9 mouse cellular contexts compared by ENCODE assay signal in the genomic region with DNA sequence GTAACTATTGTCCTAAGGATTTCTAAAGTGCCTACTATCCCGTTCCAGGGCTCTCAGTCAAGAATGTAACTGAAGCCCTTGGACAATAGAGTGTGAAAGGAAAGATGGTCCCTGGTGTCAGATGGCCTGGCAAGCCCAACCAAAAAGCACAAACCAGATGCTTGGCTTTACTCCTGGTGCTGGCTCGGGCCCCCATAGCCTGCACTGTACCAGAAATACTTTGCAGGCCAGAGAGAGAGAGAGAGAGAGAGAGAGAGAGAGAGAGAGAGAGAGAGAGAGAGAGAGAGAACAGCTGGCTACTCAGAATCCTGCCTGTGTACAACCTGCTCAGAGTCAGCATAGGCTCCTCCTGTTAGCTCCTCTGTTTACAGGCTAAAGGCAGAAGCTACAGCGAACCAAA. TPM values are rescaled to one million over a fixed set of nuclear protein-coding genes. Genes with fewer than 3 reads are reported as not detected.
DNase-seq lines count a peak whose midpoint lies in the region; ATAC-seq lines count a peak whose summit lies in the region.
"Had no signal": no experiment of that assay in that cellular context is flagged by ENCODE, and none has a peak within 500 bp of the region (broad histone marks: within the 10 kb centered on the region; RNA-seq: fewer than 3 reads in every experiment).

No protein-coding gene starts in this region.

- H3K9me3 ChIP-seq in limb, embryonic 15.5 days = no peaks in the 10 kb centered on the region

- peak overlapping the region; percentile 75 for H3K27ac ChIP-seq in limb, embryonic 15.5 days
- H3K27ac ChIP-seq: macrophage had no signal

- H3K4me2 ChIP-seq in limb, embryonic 15.5 days = no peak overlapping the region

- 21% methylated on average over 3 of the region's 3 CpGs for WGBS in limb, embryonic 15.5 days

- no peak overlapping the region for H3K9ac ChIP-seq in limb, embryonic 15.5 days

- H3K27me3 ChIP-seq in limb, embryonic 15.5 days = no peaks in the 10 kb centered on the region

- H3K36me3 ChIP-seq in limb, embryonic 15.5 days = no peaks in the 10 kb centered on the region

- peak; percentile 75 for ATAC-seq in limb, embryonic 15.5 days (ENCODE audit: insufficient number of reproducible peaks, low FRiP score, low TSS enrichment, low read depth)

- H3K4me1 ChIP-seq in limb, embryonic 15.5 days = peaks cover 28% of the 10 kb centered on the region

- no peak overlapping the region for H3K4me3 ChIP-seq in limb, embryonic 15.5 days

- peak; percentile 47 for DNase-seq in ovary, postnatal 14 days (ENCODE audit: low spot score)
- no peak for DNase-seq in ovary, adult 18-20 months (ENCODE audit: low spot score)
- peak; percentile 87 for DNase-seq in gastrocnemius, postnatal 25 days
- DNase-seq in layer of hippocampus, adult 9-11 months = no peak
- no peak for DNase-seq in B cell, adult 2 months
- DNase-seq in yolk sac, embryonic 10.5 days (ENCODE audit: low spot score) = no peak
- DNase-seq: cerebellum, adult 9-10 months had no signal

RNA-seq across cellular contexts. Expression of a gene that starts 36.7 kb away (rescaled TPM):
- over 10,000 TPM; 20,359 to 26,033 TPM for total RNA-seq in gastrocnemius, postnatal 25 days (2021)
- 710 and 1,010 TPM in 2 replicates for polyA plus RNA-seq in limb, embryonic 15.5 days (2015; fragmentation: Nextera tagmentation; extraction: Ambion mirVana)

RNA-seq across cellular contexts. Expression of a gene that starts 37.2 kb away (rescaled TPM):
- total RNA-seq in gastrocnemius, postnatal 25 days (2021) = 10 to 100 TPM; 17.8 to 19.5 TPM
- polyA plus RNA-seq in limb, embryonic 15.5 days (2015; fragmentation: Nextera tagmentation; extraction: Ambion mirVana) = 5.9 and 7.9 TPM in 2 replicates

Comparison
In these comparisons a context has a peak if more than half of its experiments do, and no peak if none do; other contexts are left out.
1. DNase-seq: peak in ovary, postnatal 14 days (single experiment) and gastrocnemius, postnatal 25 days (single experiment); none in ovary, adult 18-20 months (single experiment), layer of hippocampus, adult 9-11 months (single experiment), B cell, adult 2 months (0 of 2) and yolk sac, embryonic 10.5 days (single experiment).